Mouse (Mus musculus) bone marrow, adult 2 months (tissue): ENCODE data around the gene Exoc7.

Source experiments
- CTCF ChIP-seq: fragments of 200-500 bp; IDR thresholded peaks from 2 replicates; pipeline ENCODE4 v1.5.1; 2011; ENCODE audit warnings: low read length, control low read depth; ENCODE audit not compliant: control insufficient read depth, insufficient read depth
- POLR2A ChIP-seq: fragments of 200-500 bp; IDR thresholded peaks from 2 replicates; pipeline ENCODE4 v1.6.1; 2011; ENCODE audit warnings: low read depth, mild to moderate bottlenecking, control low read depth, low read length, borderline replicate concordance; ENCODE audit not compliant: control insufficient read depth

- TF ChIP-seq POLR2A (no peak), CTCF (0 out of 2 replicates have a peak, but pooled peaks have one; percentile 18)
These were observed 39.4 kb downstream of the Exoc7 start for GRCm38 (mm10) chr11:116267637-116268036.
